Mouse (Mus musculus) heart, postnatal 0 days (tissue): Measurements from ENCODE around the gene Sox6.

ENCODE experiments used
- CTCF ChIP-seq: IDR thresholded peaks from 2 replicates; pipeline ENCODE4 v1.5.1; 2016; ENCODE audit warnings: antibody characterized with exemption, control low read depth, low read depth
- EP300 ChIP-seq: IDR thresholded peaks from 2 replicates; pipeline ENCODE4 v1.6.1; 2016; ENCODE audit warnings: antibody characterized with exemption, low read depth

GRCm38 (mm10) chr7:115671749-115672148, 366.8 kb downstream of the Sox6 start:
- TF ChIP-seq CTCF (no peak), EP300 (no peak)
